Mouse (Mus musculus): ENCODE measurements around the gene Arhgap5. TPM values are rescaled to one million over a fixed set of nuclear protein-coding genes. Genes with fewer than 3 reads are reported as not detected.

Arhgap5 gene
- polyA plus RNA-seq, 1 experiment from 2014 or later: 41.0 TPM

DNA sequence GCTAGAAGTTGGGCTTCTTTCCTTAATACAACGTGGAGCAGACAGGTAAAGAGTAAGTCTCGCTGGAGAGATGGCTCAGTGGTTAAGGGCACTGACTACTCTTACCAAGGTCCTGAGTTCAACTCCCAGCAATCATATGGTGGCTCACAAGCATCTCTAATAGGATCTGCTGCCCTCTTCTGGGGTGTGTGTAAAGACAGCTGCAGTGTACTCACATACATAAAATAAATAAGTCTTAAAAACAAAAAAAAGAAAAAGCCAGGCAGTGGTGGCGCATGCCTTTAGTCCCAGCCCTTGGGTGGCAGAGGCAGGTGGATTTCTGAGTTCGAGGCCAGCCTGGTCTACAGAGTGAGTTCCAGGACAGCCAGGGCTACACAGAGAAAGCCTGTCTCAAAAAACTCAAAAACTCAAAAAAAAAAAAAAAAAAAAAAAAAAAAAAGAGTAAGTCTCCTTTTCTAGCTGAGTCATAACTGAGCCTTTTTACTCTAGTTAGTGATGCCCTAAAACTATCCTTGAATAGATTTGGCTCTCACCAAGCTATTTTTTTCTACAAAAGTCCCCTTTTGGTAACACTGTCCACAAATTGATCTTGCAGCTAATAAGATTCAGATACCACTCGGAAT is 114.8 kb downstream of the Arhgap5 start:
- H3K27ac ChIP-seq (ENCODE audit: low read length): no peak overlapping the region
- ATAC-seq (ENCODE audit: low FRiP score, low TSS enrichment): no peak
- whole genome bisulfite sequencing: 82% methylated on average over 5 of the region's 5 CpGs

DNA sequence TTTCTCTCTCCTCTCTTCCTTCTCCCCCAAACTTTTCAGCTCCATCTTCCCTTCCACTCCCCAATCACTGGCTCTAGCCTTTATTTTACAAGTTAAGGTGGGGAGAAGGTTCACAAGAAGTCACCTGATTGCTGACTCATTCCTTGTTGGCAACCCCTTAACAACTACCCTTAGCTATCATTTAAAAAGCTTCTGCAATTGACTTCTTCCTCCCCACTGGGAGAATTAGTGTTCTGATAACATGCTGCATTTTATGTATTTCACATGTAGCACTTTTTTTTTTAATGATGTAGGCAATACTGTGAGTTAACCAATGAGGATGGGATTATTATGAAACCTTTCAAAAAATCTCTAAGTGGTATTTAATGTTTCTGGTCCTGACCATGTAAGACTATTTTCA is 115.9 kb downstream of the Arhgap5 start:
- no peaks in the 10 kb centered on the region for H3K4me1 ChIP-seq (ENCODE audit: insufficient read depth, low read length)
- no peak overlapping the region for H3K4me3 ChIP-seq (ENCODE audit: low read length)
- no peak overlapping the region for H3K9ac ChIP-seq (replicated peaks; ENCODE audit: low read length)
- no peaks in the 10 kb centered on the region for H3K9me3 ChIP-seq (ENCODE audit: low read length)
- no peaks in the 10 kb centered on the region for H3K36me3 ChIP-seq (ENCODE audit: insufficient read depth, low read length)
- H3K27me3 ChIP-seq (ENCODE audit: insufficient read depth, low read length): no peaks in the 10 kb centered on the region
- ATAC-seq (ENCODE audit: low FRiP score, low TSS enrichment): no peak
- no peak overlapping the region for H3K27ac ChIP-seq (ENCODE audit: low read length)
- no peak overlapping the region for H3K4me2 ChIP-seq (replicated peaks; ENCODE audit: low read depth, low read length)

More for the DNA sequence above, 114.8 kb downstream of the Arhgap5 start:
- H3K4me1 ChIP-seq (ENCODE audit: insufficient read depth, low read length): no peaks in the 10 kb centered on the region
- H3K27me3 ChIP-seq (ENCODE audit: insufficient read depth, low read length): no peaks in the 10 kb centered on the region
- no peak overlapping the region for H3K4me3 ChIP-seq (ENCODE audit: low read length)
- H3K9me3 ChIP-seq (ENCODE audit: low read length): no peaks in the 10 kb centered on the region
- no peaks in the 10 kb centered on the region for H3K36me3 ChIP-seq (ENCODE audit: insufficient read depth, low read length)
- H3K4me2 ChIP-seq (replicated peaks; ENCODE audit: low read depth, low read length): no peak overlapping the region
- H3K9ac ChIP-seq (replicated peaks; ENCODE audit: low read length): no peak overlapping the region

Other genes starting within 250 kb of the Arhgap5 start
- 0.23 and 0.41 TPM in 2 replicates for gene Akap6, start 195.4 kb downstream of the Arhgap5 start, polyA plus RNA-seq (2015; fragmentation: Nextera tagmentation; extraction: Ambion mirVana)